ENCODE assay signal across 8 mouse cellular contexts in genomic region chr7:94042466-94043030, GRCm38 (mm10).
DNase-seq lines count a peak whose midpoint lies in the region; ATAC-seq and TF ChIP-seq lines count a peak whose summit lies in the region.

No protein-coding gene starts in this region.

- ATAC-seq in heart, embryonic 14.5 days (ENCODE audit: insufficient number of reproducible peaks, insufficient read depth, low FRiP score, low read depth): no peak
- peak; percentile 89 for ATAC-seq in hindbrain, postnatal 0 days
- peak; percentile 89 for ATAC-seq in neural tube, embryonic 11.5 days (ENCODE audit: insufficient read depth, low FRiP score, low TSS enrichment)

- 27% methylated on average over 11 of the region's 11 CpGs for WGBS in heart, embryonic 14.5 days
- 3% methylated on average over 11 of the region's 11 CpGs for WGBS in hindbrain, postnatal 0 days
- WGBS in neural tube, embryonic 11.5 days: 6% methylated on average over 11 of the region's 11 CpGs

- no peak for TF ChIP-seq CTCF in hindbrain, postnatal 0 days (IDR thresholded peaks at IDR 0.05; ENCODE audit: low read depth)

- H3K9me3 ChIP-seq in heart, embryonic 14.5 days (ENCODE audit: control insufficient read depth, low read length): no peaks in the 10 kb centered on the region
- H3K9me3 ChIP-seq in hindbrain, postnatal 0 days (ENCODE audit: low read length): no peaks in the 10 kb centered on the region
- no peaks in the 10 kb centered on the region for H3K9me3 ChIP-seq in neural tube, embryonic 11.5 days (ENCODE audit: control insufficient read depth, low read length)

- H3K27ac ChIP-seq in heart, embryonic 14.5 days (replicated peaks in 1 of 2; ENCODE audit: control insufficient read depth in 1 of 2, insufficient read depth in 1 of 2, low read depth in 2 of 2, low read length in 2 of 2): no peak overlapping the region
- no peak overlapping the region for H3K27ac ChIP-seq in hindbrain, postnatal 0 days
- H3K27ac ChIP-seq in neural tube, embryonic 11.5 days (ENCODE audit: low read depth, low read length): no peak overlapping the region

- no peak overlapping the region; a peak in 1 of 4 replicates for H3K4me3 ChIP-seq in heart, embryonic 14.5 days (ENCODE audit: control insufficient read depth in 1 of 2, insufficient read depth in 1 of 2, low read depth in 1 of 2, low read length in 2 of 2)
- H3K4me3 ChIP-seq in hindbrain, postnatal 0 days (ENCODE audit: low read length): peak overlapping the region; percentile 41
- no peak overlapping the region for H3K4me3 ChIP-seq in neural tube, embryonic 11.5 days (ENCODE audit: low read depth, low read length)

- no peak for DNase-seq in heart, adult 18-20 months
- DNase-seq in embryo, embryonic 9.5 days (ENCODE audit: extremely low spot score): peak; percentile 39
- DNase-seq in hindbrain, postnatal 0 days (ENCODE audit: low spot score): peak; percentile 72
- peak; percentile 70 for DNase-seq in neural tube, embryonic 11.5 days (ENCODE audit: low spot score)
- no peak for DNase-seq in ovary, adult 18-20 months (ENCODE audit: low spot score)
- no peak for DNase-seq in ovary, postnatal 36 days (ENCODE audit: low spot score)
- no peak for DNase-seq in lung, postnatal 14 days

- H3K27me3 ChIP-seq in heart, embryonic 14.5 days (ENCODE audit: control insufficient read depth, insufficient read depth, low read length): no peaks in the 10 kb centered on the region
- H3K27me3 ChIP-seq in hindbrain, postnatal 0 days (ENCODE audit: insufficient read depth, low read length): no peaks in the 10 kb centered on the region
- no peaks in the 10 kb centered on the region for H3K27me3 ChIP-seq in neural tube, embryonic 11.5 days (ENCODE audit: control insufficient read depth, insufficient read depth, low read length)

- H3K9ac ChIP-seq in heart, embryonic 14.5 days (ENCODE audit: low read length): no peak overlapping the region
- peak overlapping the region; percentile 28 for H3K9ac ChIP-seq in hindbrain, postnatal 0 days (replicated peaks; ENCODE audit: low read length)
- H3K9ac ChIP-seq in neural tube, embryonic 11.5 days (ENCODE audit: low read length): peak overlapping the region; percentile 10; the same call in 1 of the 2 replicates

- H3K36me3 ChIP-seq in heart, embryonic 14.5 days (ENCODE audit: control insufficient read depth, insufficient read depth, low read length): no peaks in the 10 kb centered on the region
- no peaks in the 10 kb centered on the region for H3K36me3 ChIP-seq in hindbrain, postnatal 0 days (ENCODE audit: insufficient read depth, low read length)
- no peaks in the 10 kb centered on the region for H3K36me3 ChIP-seq in neural tube, embryonic 11.5 days (ENCODE audit: control insufficient read depth, insufficient read depth, low read length)

- peak overlapping the region; percentile 45 for H3K4me2 ChIP-seq in heart, embryonic 14.5 days (ENCODE audit: low read length)
- peak overlapping the region; percentile 66 for H3K4me2 ChIP-seq in hindbrain, postnatal 0 days (ENCODE audit: low read depth, low read length)
- H3K4me2 ChIP-seq in neural tube, embryonic 11.5 days (ENCODE audit: low read depth): peak overlapping the region; percentile 27

- H3K4me1 ChIP-seq in heart, embryonic 14.5 days (ENCODE audit: control insufficient read depth in 2 of 2, insufficient read depth in 2 of 2, low read length in 2 of 2): no peaks in the 10 kb centered on the region
- no peaks in the 10 kb centered on the region for H3K4me1 ChIP-seq in hindbrain, postnatal 0 days (ENCODE audit: insufficient read depth, low read length)
- H3K4me1 ChIP-seq in neural tube, embryonic 11.5 days (ENCODE audit: control insufficient read depth, insufficient read depth, low read length): no peaks in the 10 kb centered on the region

Comparison
In these comparisons a context has a peak if more than half of its experiments do, and no peak if none do; other contexts are left out.
1. DNase-seq: peak in embryo, embryonic 9.5 days (single experiment), hindbrain, postnatal 0 days (single experiment) and neural tube, embryonic 11.5 days (single experiment); none in heart, adult 18-20 months (0 of 2), ovary, adult 18-20 months (single experiment), ovary, postnatal 36 days (single experiment) and lung, postnatal 14 days (single experiment).
2. Peak in every context shown above with its lines, with median percentiles within 50 percentile points of each other: H3K4me2 ChIP-seq.